21 mouse cellular contexts compared by ENCODE assay signal in genomic region chr5:138365347-138365746, GRCm38 (mm10). TPM values are rescaled to one million over a fixed set of nuclear protein-coding genes. Genes with fewer than 3 reads are reported as not detected.
"Had no signal": no experiment of that assay in that cellular context is flagged by ENCODE, and none has a peak within 500 bp of the region (broad histone marks: within the 10 kb centered on the region; RNA-seq: fewer than 3 reads in every experiment).

No protein-coding gene starts in this region.

RNA-seq across cellular contexts. Expression of gene Pvrig, which starts 23.6 kb away (rescaled TPM):
- total RNA-seq: heart, postnatal 10 days; heart, postnatal 25 days; heart, postnatal 36 days; heart, postnatal 4 days; hindbrain, postnatal 0 days; layer of hippocampus, adult 2 months; layer of hippocampus, postnatal 10 days; layer of hippocampus, postnatal 14 days; layer of hippocampus, postnatal 25 days; layer of hippocampus, postnatal 36 days had no signal
- polyA plus RNA-seq: heart, embryonic 10.5 days; heart, embryonic 13.5 days; heart, embryonic 14.5 days; heart, postnatal 0 days; hindbrain, embryonic 11.5 days; hindbrain, embryonic 12.5 days; hindbrain, embryonic 13.5 days; hindbrain, embryonic 16.5 days; hindbrain, postnatal 0 days; kidney, embryonic 14.5 days; kidney, embryonic 16.5 days; kidney, postnatal 0 days had no signal
